Mouse (Mus musculus): ENCODE data around the gene Pakap.

GRCm38 (mm10) chr4:57592751-57593150 is 24.8 kb downstream of the Pakap start:
- TF ChIP-seq CTCF (IDR thresholded peaks at IDR 0.05; ENCODE audit: low read depth, low read length) (no peak), GATA1 (IDR thresholded peaks at IDR 0.05; ENCODE audit: borderline replicate concordance, low read length) (no peak)

Measured in G1E (cell line).